Mouse (Mus musculus): Measurements from ENCODE around the gene Ppia. TPM values are rescaled to one million over a fixed set of nuclear protein-coding genes. Genes with fewer than 3 reads are reported as not detected.

Gene Ppia
- 599 TPM for polyA plus RNA-seq (2014; fragmentation: Illumina TruSeq; extraction: RNeasy Lipid Tissue Mini Kit (QIAGEN cat#74804); ENCODE audit: low read depth, low replicate concordance)

GRCm38 (mm10) chr11:6414751-6415550 lies at the start of gene Ppia:
Gene Ppia, plus strand, starts transcription at chr11:6415443.

GRCm38 (mm10) chr11:6388726-6389413 lies 26.4 kb upstream of the Ppia start, which contains the start of gene Zmiz2:
Gene Zmiz2, plus strand, starts transcription at chr11:6389074.

GRCm38 (mm10) chr11:6444077-6444853 lies 29.0 kb downstream of the Ppia start, which contains the start of gene H2afv:
Gene H2afv, minus strand, starts transcription at chr11:6444443.

Other genes starting within 250 kb of the Ppia start
- gene A730071L15Rik, start 215.4 kb upstream of the Ppia start, polyA plus RNA-seq (2014; fragmentation: Illumina TruSeq; extraction: RNeasy Lipid Tissue Mini Kit (QIAGEN cat#74804); ENCODE audit: low read depth, low replicate concordance) = not detected
- 55.5 TPM for gene Nudcd3, start 215.0 kb upstream of the Ppia start, polyA plus RNA-seq (2014; fragmentation: Illumina TruSeq; extraction: RNeasy Lipid Tissue Mini Kit (QIAGEN cat#74804); ENCODE audit: low read depth, low replicate concordance)
- 0.13 TPM for gene Npc1l1, start 185.3 kb upstream of the Ppia start, polyA plus RNA-seq (2014; fragmentation: Illumina TruSeq; extraction: RNeasy Lipid Tissue Mini Kit (QIAGEN cat#74804); ENCODE audit: low read depth, low replicate concordance)
- gene Ddx56, start 147.7 kb upstream of the Ppia start, polyA plus RNA-seq (2014; fragmentation: Illumina TruSeq; extraction: RNeasy Lipid Tissue Mini Kit (QIAGEN cat#74804); ENCODE audit: low read depth, low replicate concordance) = 27.7 TPM
- 93.1 TPM for gene Tmed4, start 140.6 kb upstream of the Ppia start, polyA plus RNA-seq (2014; fragmentation: Illumina TruSeq; extraction: RNeasy Lipid Tissue Mini Kit (QIAGEN cat#74804); ENCODE audit: low read depth, low replicate concordance)
- gene Ogdh, start 123.8 kb upstream of the Ppia start, polyA plus RNA-seq (2014; fragmentation: Illumina TruSeq; extraction: RNeasy Lipid Tissue Mini Kit (QIAGEN cat#74804); ENCODE audit: low read depth, low replicate concordance) = 1,297 TPM
- 34.9 TPM for gene Zmiz2, start 26.4 kb upstream of the Ppia start, polyA plus RNA-seq (2014; fragmentation: Illumina TruSeq; extraction: RNeasy Lipid Tissue Mini Kit (QIAGEN cat#74804); ENCODE audit: low read depth, low replicate concordance)
- gene H2afv, start 29.0 kb downstream of the Ppia start, polyA plus RNA-seq (2014; fragmentation: Illumina TruSeq; extraction: RNeasy Lipid Tissue Mini Kit (QIAGEN cat#74804); ENCODE audit: low read depth, low replicate concordance) = 94.5 TPM
- gene Purb, start 60.5 kb downstream of the Ppia start, polyA plus RNA-seq (2014; fragmentation: Illumina TruSeq; extraction: RNeasy Lipid Tissue Mini Kit (QIAGEN cat#74804); ENCODE audit: low read depth, low replicate concordance) = 20.1 TPM
- gene Myo1g, start 105.5 kb downstream of the Ppia start, polyA plus RNA-seq (2014; fragmentation: Illumina TruSeq; extraction: RNeasy Lipid Tissue Mini Kit (QIAGEN cat#74804); ENCODE audit: low read depth, low replicate concordance) = 2.1 TPM
- 25.9 TPM for gene Ccm2, start 131.4 kb downstream of the Ppia start, polyA plus RNA-seq (2014; fragmentation: Illumina TruSeq; extraction: RNeasy Lipid Tissue Mini Kit (QIAGEN cat#74804); ENCODE audit: low read depth, low replicate concordance)
- gene Nacad, start 190.6 kb downstream of the Ppia start, polyA plus RNA-seq (2014; fragmentation: Illumina TruSeq; extraction: RNeasy Lipid Tissue Mini Kit (QIAGEN cat#74804); ENCODE audit: low read depth, low replicate concordance) = 2.8 TPM
- gene Tbrg4, start 210.6 kb downstream of the Ppia start, polyA plus RNA-seq (2014; fragmentation: Illumina TruSeq; extraction: RNeasy Lipid Tissue Mini Kit (QIAGEN cat#74804); ENCODE audit: low read depth, low replicate concordance) = 65.9 TPM
- not detected for gene Wap, start 223.2 kb downstream of the Ppia start, polyA plus RNA-seq (2014; fragmentation: Illumina TruSeq; extraction: RNeasy Lipid Tissue Mini Kit (QIAGEN cat#74804); ENCODE audit: low read depth, low replicate concordance)
- 5.7 TPM for gene Ramp3, start 243.1 kb downstream of the Ppia start, polyA plus RNA-seq (2014; fragmentation: Illumina TruSeq; extraction: RNeasy Lipid Tissue Mini Kit (QIAGEN cat#74804); ENCODE audit: low read depth, low replicate concordance)